In the genomic region with DNA sequence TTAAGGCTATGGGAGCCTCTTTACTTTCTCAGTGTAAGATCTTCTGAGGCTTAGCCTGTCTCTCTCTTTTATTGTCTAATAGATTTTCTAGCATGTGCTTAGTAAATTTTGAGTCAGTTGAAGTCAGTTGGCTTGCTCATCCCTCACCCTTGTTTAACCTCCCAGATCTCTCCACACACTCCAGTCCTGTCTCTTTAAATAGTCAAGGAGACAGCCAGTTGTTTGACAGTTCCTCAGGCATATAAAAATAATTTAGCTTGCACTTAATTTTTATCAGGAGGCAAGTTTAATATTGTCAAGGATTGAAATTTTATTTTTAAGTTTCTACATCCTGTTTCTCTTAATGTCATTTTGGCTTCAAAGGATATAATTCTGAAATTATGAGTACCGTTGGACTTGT, we compare ENCODE assay signal across 26 mouse cellular contexts.
DNase-seq lines count a peak whose midpoint lies in the region; ATAC-seq and TF ChIP-seq lines count a peak whose summit lies in the region.
"Had no signal": no experiment of that assay in that cellular context is flagged by ENCODE, and none has a peak within 500 bp of the region (broad histone marks: within the 10 kb centered on the region; RNA-seq: fewer than 3 reads in every experiment).

No protein-coding gene starts in this region.

- H3K4me2 ChIP-seq in intestine, embryonic 14.5 days (ENCODE audit: low read length), result no peak overlapping the region
- H3K4me2 ChIP-seq in intestine, postnatal 0 days (replicated peaks; ENCODE audit: low read depth), result no peak overlapping the region
- no peak overlapping the region for H3K4me2 ChIP-seq in lung, embryonic 15.5 days
- H3K4me2 ChIP-seq: embryonic facial prominence, embryonic 13.5 days; forebrain, embryonic 12.5 days; forebrain, embryonic 15.5 days; heart, embryonic 12.5 days; heart, embryonic 15.5 days had no signal

- H3K4me3 ChIP-seq in intestine, embryonic 14.5 days (ENCODE audit: low read depth, low read length), result no peak overlapping the region
- no peak overlapping the region for H3K4me3 ChIP-seq in intestine, postnatal 0 days (ENCODE audit: low read depth, low read length)
- no peak overlapping the region for H3K4me3 ChIP-seq in lung, embryonic 15.5 days
- H3K4me3 ChIP-seq: embryonic facial prominence, embryonic 10.5 days; embryonic facial prominence, embryonic 13.5 days; erythroblast, embryonic 14.5 days; forebrain, embryonic 12.5 days; forebrain, embryonic 15.5 days; heart, embryonic 12.5 days; heart, embryonic 15.5 days; hindbrain, embryonic 10.5 days had no signal

- no peaks in the 10 kb centered on the region for H3K36me3 ChIP-seq in intestine, embryonic 14.5 days (ENCODE audit: control insufficient read depth, insufficient read depth, low read length)
- H3K36me3 ChIP-seq in intestine, postnatal 0 days (ENCODE audit: control insufficient read depth, insufficient read depth), result no peaks in the 10 kb centered on the region
- no peaks in the 10 kb centered on the region for H3K36me3 ChIP-seq in lung, embryonic 15.5 days
- H3K36me3 ChIP-seq: embryonic facial prominence, embryonic 10.5 days; embryonic facial prominence, embryonic 13.5 days; forebrain, embryonic 12.5 days; forebrain, embryonic 15.5 days; heart, embryonic 12.5 days; heart, embryonic 15.5 days; hindbrain, embryonic 10.5 days had no signal

- 36% methylated on average over 1 of the region's 1 CpGs for whole genome bisulfite sequencing in intestine, embryonic 14.5 days
- 53% methylated on average over 1 of the region's 1 CpGs for WGBS in intestine, postnatal 0 days
- 33% methylated on average over 1 of the region's 1 CpGs for WGBS in lung, embryonic 15.5 days

- no peaks in the 10 kb centered on the region for H3K27me3 ChIP-seq in intestine, embryonic 14.5 days (replicated peaks; ENCODE audit: control insufficient read depth, insufficient read depth, low read length)
- H3K27me3 ChIP-seq in intestine, postnatal 0 days (replicated peaks; ENCODE audit: control insufficient read depth, insufficient read depth, low read length), result 0 out of 2 replicates have a peak, but pooled peaks cover 3% of the 10 kb centered on the region
- H3K27me3 ChIP-seq in lung, embryonic 15.5 days, result no peaks in the 10 kb centered on the region; the same call in 1 of the 2 replicates
- H3K27me3 ChIP-seq: embryonic facial prominence, embryonic 13.5 days; forebrain, embryonic 12.5 days; forebrain, embryonic 15.5 days had no signal

- TF ChIP-seq CTCF in intestine, postnatal 0 days (IDR thresholded peaks at IDR 0.05; ENCODE audit: low read depth), result no peak

- ATAC-seq in intestine, embryonic 14.5 days (replicated peaks; ENCODE audit: low FRiP score, low TSS enrichment, low read depth), result peak; percentile 88
- ATAC-seq in intestine, postnatal 0 days, result no peak
- ATAC-seq in lung, embryonic 15.5 days (ENCODE audit: borderline replicate concordance, extremely low read depth, low FRiP score, low TSS enrichment), result peak; percentile 81
- ATAC-seq: activated CD4-positive, CD25-positive, alpha-beta regulatory T cell, adult 4 months; forebrain, embryonic 15.5 days had no signal

- DNase-seq in intestine, embryonic 14.5 days (ENCODE audit: low spot score), result no peak
- no peak for DNase-seq in lung, postnatal 14 days
- peak; percentile 21 for DNase-seq in lung, postnatal 10 days
- no peak for DNase-seq in lung, postnatal 4 days
- no peak for DNase-seq in urinary bladder, postnatal 25 days (ENCODE audit: low spot score)
- DNase-seq: adrenal gland, adult 8-10 months; adrenal gland, postnatal 25 days; cerebellum, adult 11-12 months; cerebellum, adult 8-10 months; cerebellum, postnatal 10 days; cerebellum, postnatal 36 days; embryo, embryonic 11 days; gastrocnemius, postnatal 25 days; heart, adult 18-20 months; heart, postnatal 36 days had no signal

- H3K4me1 ChIP-seq in intestine, embryonic 14.5 days (replicated peaks; ENCODE audit: control insufficient read depth, insufficient read depth, low read length), result peaks cover 13% of the 10 kb centered on the region
- no peaks in the 10 kb centered on the region for H3K4me1 ChIP-seq in intestine, postnatal 0 days (replicated peaks; ENCODE audit: control insufficient read depth, insufficient read depth, low read length)
- H3K4me1 ChIP-seq in lung, embryonic 15.5 days, result peaks cover 27% of the 10 kb centered on the region
- H3K4me1 ChIP-seq: embryonic facial prominence, embryonic 10.5 days; embryonic facial prominence, embryonic 13.5 days; forebrain, embryonic 12.5 days; forebrain, embryonic 15.5 days; hindbrain, embryonic 10.5 days had no signal

- H3K9ac ChIP-seq in intestine, embryonic 14.5 days (ENCODE audit: low read length), result no peak overlapping the region
- H3K9ac ChIP-seq in intestine, postnatal 0 days (ENCODE audit: low read depth, low read length), result no peak overlapping the region
- no peak overlapping the region for H3K9ac ChIP-seq in lung, embryonic 15.5 days
- H3K9ac ChIP-seq: embryonic facial prominence, embryonic 13.5 days; forebrain, embryonic 12.5 days; forebrain, embryonic 15.5 days; heart, embryonic 12.5 days; heart, embryonic 15.5 days had no signal

- peak overlapping the region; percentile 43; the same call in 1 of the 2 replicates for H3K27ac ChIP-seq in intestine, embryonic 14.5 days (ENCODE audit: low read depth)
- H3K27ac ChIP-seq in intestine, postnatal 0 days (ENCODE audit: low read depth, low read length), result no peak overlapping the region
- H3K27ac ChIP-seq in lung, embryonic 15.5 days, result no peak overlapping the region
- H3K27ac ChIP-seq: embryonic facial prominence, embryonic 10.5 days; embryonic facial prominence, embryonic 13.5 days; forebrain, embryonic 12.5 days; forebrain, embryonic 15.5 days; heart, embryonic 15.5 days; hindbrain, embryonic 10.5 days had no signal

- peaks cover 2% of the 10 kb centered on the region; the same call in 1 of the 2 replicates for H3K9me3 ChIP-seq in intestine, embryonic 14.5 days (ENCODE audit: control insufficient read depth, low read length)
- H3K9me3 ChIP-seq in intestine, postnatal 0 days (ENCODE audit: control insufficient read depth), result no peaks in the 10 kb centered on the region
- H3K9me3 ChIP-seq in lung, embryonic 15.5 days, result no peaks in the 10 kb centered on the region
- H3K9me3 ChIP-seq: embryonic facial prominence, embryonic 10.5 days; embryonic facial prominence, embryonic 13.5 days; forebrain, embryonic 12.5 days; forebrain, embryonic 15.5 days; heart, embryonic 12.5 days; heart, embryonic 15.5 days; hindbrain, embryonic 10.5 days had no signal
